Mouse (Mus musculus) cerebellum, adult 11 months (tissue): ENCODE measurements around the gene Pdpn.

Experiments used
- DNase-seq: peaks from one replicate; pipeline ENCODE4 v3.0.0; 2022

Pdpn gene

DNA sequence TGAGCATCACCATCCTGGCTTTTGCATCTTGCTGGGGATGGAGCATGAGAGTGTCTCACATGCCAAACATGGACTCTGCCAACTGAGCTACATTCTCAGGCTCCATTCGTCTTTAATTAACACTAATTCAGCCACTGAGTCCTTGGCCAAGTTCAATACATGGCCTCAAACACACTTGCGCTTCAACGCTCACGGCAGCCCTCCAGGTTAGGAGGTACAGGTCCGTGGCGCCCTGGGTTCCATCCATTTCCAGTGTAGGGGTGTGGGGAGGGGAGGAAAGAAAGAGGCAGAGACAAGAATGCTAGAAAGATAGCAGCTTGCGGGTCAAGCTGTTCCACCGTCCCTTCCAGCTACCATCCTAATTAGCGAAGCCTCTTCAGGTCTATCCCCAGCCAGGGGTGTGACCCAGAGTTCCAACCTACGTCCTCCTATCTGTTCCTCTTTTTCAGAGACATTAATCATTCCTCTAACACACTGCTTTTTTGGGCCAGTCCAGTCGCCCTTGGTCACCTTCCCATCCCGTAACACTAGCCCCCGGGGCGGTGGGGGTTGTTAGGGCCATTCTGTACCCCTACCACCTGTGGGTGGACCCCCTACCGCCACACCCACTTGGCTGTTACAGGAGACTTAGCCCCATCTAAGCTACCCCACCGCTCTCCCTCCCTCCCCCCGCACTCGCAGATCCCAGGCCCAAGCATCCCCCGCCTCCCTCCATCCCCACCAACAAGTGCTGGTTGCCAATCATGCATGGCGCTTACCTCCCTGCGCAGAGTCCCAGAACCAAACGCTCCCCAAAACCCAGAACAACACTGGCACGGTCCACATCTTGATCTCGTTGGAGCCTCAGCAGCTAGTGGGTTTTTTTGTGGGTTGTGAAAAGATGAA is 691 bp downstream of the Pdpn start:
- DNase-seq, result no peak

DNA sequence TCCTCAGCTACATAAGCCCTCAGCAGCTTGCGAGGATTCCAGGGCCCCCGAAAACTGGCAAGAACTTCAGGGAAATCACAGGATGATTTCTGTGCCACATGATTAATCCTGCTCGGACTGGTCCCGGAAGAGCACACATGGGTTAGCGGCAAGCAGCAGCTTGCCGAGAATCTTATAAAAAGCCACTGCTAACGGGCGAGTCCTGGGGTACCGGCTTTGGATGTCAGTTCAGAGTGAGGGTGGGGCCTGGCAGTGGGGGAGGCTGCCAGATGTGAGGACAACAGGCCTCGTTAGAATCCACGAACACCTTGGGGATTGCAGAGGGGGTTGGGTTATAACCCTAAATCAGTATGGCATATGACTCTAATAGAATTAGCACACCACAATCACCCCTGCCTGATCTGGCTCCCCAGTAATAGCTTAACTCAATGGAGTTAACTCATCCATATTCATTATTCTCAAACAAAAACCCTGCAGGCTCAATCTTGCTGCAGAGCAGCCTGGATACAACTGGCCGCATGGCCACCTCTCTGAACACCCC is 2.3 kb downstream of the Pdpn start:
- no peak for DNase-seq

DNA sequence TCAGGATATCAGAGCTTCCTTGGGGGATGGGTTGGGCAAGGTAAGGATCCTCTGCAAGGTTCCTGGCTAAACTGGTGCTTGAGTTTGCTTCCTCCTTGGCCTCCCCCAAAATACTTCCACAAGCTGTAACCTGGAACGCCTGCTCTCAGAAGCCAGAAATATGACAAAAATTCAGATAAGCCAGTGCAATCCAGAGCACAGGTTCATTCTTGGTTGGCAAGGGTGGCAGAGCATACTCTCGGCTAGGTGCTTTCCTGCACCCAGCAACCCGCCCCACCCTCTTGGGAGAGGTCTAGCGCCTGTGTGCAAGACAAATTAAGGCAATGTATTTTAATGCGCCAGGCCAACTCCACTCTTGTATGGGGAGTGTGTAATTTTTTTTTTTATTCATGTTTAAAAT is 3.2 kb downstream of the Pdpn start:
- no peak for DNase-seq

DNA sequence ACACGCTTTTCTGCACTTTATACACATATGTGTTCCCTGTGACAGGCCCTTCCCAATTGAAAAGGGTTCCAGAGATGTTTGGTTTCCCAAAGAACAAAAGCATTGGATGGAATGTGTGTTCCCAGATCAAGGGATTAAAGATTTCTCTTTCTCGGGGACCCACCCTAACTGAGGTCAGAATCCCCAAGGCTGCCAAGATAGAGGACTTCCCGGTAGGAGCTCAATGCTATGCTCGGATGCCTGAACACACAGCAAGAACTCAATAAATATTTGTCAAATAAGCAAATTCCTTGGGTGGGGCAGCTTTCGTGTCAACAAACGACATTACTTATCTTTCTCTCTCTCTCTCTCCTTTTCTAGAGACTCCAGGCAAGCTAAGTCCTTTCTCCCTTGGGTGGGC is 5.0 kb downstream of the Pdpn start:
- DNase-seq, result no peak

DNA sequence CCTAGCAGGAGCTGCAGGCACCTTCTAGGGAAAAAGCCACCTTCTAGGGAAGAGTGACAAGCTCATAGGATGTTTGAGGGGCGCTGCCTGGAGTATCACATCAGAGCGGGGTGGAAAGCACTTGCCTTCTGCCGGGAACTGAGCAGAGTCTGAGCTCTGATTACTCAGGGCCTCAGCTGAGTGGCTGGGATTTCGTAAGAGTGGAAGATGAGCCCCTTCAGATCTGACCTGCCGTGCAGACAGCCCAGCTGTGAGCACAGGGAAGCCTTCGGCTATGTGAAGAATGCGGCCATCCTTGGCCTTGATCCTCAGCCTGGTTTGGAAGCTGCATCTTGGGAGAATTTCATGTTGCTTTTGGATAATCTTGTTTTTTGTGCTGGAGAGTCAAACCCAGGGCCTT is 10.5 kb downstream of the Pdpn start:
- DNase-seq, result no peak

DNA sequence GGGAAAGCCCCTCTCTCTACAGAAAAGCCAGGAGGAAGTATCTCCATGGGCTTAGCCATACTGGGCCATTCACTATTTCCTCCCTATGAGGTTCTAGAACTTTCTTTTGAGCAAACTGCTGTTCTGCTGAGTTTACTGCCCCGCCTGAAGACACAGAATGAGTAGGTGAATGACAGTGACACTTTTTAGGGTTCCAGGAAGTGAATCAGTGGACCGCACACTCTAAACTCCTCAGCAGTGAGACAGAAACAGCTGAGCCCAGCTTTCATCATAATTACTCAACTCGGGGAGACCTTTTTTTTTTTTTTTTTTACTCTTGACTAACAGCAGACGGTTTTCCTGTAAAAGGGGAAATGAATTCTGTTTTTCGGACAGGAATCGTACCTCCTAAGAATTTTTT is 10.9 kb downstream of the Pdpn start:
- no peak for DNase-seq

DNA sequence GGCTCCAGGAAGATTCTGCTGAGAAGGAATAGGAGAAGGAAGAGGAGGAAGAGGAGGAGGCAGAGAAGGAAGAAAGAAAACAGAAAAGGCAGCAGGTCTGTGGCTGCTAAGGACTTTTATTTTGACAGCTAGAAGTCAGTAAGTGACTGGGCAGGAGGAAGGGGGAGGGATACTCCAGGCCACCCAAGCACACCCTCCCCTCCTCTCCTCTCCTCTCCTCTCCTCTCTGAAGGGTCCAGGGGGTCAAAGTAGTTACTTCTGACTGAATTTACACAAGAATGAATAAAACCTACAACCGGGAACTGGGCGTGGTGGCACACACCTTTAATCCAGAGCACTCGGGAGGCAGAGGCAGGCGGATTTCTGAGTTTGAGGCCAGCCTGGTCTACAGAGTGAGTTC is 12.3 kb downstream of the Pdpn start:
- no peak for DNase-seq

DNA sequence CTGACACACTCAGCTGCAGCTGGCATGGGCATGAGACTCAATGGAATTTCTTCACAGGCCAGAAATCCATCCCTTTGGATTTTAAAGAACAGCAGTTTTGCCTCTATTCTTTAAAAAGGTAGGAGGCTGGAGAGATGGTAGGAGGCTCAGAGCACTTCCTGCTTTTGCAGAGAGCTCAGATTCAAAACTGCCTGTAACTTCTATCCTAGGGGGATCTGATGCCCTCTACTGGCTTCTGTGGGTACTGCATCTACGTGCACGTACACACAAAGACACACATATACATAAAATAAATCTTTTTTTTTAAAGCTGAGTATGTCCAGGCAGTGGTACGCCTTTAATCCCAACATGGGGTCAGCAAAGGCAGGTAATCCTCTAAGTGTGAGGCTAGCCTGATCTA is 19.2 kb downstream of the Pdpn start:
- no peak for DNase-seq

DNA sequence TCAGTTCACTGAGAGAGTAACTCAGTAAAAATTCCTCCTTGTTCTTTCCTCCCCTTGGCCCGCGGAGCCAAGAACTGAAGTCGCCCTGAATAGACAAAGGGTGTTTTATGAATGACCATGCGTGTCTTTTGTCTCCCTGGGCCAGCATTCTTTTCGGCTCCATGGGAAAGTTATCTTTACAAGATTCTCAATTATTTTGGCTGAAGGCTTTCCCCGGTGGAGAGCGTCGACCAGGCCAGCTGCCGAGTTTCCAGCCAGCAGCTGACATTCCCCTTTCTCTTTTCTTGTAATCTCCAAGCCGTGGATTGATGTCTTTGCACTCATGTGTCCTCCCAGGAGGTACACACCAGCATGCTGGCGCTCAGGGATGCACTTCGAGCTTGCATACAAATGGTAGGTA is 19.7 kb downstream of the Pdpn start:
- no peak for DNase-seq

DNA sequence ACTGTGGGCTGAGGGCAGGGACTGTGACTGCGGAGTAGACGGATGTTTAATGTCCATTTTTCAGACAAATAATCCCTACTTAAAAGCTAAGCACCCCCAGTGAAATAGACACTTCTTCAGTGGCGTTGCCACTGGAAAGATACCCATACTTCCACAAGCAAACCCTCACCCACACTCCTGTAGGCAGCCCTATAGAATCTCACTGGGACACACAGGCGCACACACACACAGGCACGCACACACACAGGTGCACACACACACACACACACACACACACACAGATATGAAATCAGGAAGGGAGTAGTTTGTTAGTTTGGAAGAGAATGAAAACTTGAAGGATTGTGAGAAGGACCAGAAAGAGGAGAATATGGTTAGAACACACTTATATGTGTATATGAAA is 20.3 kb downstream of the Pdpn start:
- no peak for DNase-seq

DNA sequence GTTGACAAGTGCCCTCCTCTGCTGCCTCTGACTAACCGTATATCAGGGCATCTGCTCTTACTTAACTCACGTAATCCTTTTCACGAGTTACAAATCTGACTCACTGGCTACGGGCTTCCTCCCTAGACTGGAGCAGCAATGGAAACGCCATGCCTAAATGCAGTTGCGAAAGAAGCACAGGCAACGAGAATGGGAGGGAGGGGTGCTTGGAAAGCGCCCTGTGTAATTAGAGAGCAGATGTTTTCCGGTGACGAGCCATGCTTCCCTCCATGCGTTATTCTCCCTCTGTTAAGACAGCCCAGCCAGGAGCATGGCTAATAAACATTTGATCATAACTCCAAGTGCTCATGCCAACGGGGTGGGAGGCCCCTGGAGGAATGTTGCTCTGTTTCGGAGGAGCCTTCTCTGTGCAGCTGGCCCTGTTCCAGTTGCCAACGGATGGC is 20.9 kb downstream of the Pdpn start:
- no peak for DNase-seq

DNA sequence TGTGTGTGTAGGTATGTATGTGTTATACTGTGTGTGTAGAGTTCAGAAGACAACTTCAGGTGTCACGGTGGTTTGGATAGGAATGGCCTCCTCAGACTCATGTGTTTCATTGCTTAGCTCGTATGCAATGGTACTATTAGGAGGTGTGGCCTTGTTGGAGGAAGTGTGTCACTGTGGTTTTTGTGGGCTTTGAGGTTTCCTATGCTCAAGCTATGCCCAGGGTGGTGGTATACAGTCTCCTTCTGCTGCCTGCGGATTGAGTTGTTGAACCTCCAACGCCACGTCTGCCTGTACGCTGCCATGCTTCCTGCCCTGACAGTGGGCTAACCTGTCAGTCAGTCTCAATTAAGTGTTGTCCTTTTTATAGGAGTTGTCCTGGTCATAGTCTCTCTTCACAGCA is 22.0 kb downstream of the Pdpn start:
- no peak for DNase-seq

DNA sequence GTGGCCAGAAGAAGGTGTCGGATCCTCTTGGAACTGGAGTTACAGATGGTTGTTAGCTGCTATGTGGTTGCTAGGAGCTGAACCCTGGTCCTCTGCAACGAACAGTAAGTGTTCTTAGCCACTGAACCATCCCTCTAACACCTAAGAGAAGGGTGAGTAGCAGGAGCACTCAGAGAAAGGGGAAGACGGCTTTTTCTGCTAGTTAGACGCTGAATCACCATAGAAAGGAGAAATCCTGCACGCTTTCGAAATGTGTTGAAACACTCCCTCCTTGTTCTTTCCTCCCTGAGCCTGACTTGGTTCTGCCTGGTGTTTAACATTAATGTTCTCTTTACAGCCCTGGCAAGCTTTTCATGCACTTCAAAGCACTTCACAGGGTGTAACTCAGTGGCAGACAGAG is 27.8 kb downstream of the Pdpn start:
- DNase-seq, result no peak

DNA sequence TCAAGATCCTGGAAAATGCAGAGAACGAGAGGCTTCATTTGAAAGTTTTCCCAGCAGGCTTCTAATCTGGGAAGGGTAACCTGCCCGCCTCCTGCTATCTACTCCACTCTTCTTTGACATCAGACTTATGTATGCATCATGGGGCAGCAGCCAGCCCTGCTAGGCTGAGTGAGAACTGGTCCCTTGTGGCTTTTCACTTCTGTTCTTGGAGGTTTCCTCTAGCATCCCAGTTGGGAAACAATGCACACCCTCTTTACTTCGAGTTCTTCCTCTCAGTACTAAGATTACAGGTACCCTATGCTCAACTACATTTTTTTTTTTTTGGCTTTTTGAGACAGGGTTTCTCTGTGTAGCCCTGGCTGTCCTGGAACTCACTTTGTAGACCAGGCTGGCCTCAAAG is 28.5 kb downstream of the Pdpn start:
- DNase-seq, result no peak

DNA sequence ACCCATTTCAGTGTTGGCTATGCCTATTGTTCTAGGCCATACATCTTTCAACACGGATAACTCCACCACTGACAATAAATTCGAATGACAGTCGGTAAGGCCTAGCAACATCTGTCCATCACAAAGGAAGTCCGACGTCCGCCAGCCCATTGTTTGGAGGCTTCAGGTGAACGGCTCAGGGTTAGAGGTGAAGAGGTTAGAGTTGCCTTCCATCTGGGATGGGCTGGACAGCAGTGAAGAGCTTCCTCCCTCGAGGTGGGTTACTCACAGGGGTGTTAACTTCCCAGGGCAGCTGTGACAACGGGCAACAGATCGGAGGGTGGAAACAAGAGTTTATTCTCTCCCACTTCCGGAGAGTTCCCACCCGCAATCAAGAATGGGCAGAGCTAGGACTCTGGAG is 36.7 kb downstream of the Pdpn start:
- no peak for DNase-seq

DNA sequence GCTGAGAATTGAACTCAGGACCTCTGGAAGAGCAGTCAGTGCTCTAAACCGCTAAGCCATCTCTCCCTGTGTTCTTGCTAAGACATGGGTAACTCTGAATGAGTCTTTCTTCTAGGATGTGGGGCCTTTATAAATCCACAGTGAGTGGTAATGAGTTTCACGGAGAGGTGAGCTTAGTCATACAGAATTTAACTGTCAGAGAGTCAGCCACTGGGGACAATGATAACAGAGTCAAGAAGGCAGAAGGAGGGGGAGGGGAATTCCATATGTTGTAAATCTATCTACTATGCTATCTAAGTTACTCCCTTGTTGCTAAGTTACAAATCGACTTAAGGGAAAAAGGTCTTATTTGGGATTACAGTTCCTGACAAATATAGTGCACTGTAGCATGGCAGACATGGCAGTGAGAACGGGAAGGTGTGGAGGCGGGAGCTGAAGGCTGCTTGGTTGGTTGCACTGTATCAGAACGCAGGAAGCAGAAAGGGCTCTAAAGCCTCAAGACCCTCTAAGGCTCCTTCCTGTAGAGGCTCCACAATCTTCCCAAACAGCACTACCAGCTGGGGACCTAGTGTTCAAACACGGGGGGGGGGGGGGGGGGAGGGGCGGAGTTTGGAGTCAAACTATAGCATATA is 39.5 kb downstream of the Pdpn start:
- no peak for DNase-seq

DNA sequence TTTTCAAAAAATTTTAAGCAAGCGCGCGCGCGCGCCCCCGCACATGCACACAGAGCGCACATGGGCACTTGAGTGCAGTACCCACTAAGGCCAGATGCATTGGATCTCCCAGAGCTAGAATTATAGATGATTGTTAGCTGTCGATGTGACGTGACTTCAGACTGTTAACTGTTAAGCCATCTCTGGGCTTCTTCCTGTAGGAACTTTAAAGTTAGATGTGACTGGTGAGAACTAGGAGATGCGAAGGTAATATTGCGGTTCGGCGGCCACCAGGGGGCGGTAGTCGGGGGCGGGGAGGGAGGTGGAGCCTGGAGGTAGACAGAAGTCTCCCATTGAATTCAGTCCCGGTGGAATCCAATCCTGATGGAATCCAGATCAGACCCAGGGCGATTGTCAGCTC is 40.8 kb downstream of the Pdpn start:
- DNase-seq, result no peak

DNA sequence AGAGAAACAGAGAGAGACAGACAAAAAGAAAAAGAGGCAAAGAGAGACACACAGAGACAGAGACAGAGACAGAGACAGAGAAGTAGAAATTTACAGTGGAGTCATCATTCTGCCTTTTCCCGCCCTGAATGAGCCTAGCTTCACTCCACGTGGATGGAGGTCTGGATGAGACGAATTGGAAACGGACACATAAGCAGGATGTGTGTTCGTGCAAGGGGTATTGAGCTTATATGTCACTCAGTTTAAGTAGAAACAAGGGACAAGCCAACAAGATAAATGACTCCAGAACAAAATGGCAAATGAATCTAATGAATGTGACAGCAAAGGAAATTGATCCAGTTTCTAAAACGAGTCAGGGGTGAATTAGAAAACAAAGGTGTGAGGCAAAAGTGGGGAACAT is 41.4 kb downstream of the Pdpn start:
- no peak for DNase-seq

DNA sequence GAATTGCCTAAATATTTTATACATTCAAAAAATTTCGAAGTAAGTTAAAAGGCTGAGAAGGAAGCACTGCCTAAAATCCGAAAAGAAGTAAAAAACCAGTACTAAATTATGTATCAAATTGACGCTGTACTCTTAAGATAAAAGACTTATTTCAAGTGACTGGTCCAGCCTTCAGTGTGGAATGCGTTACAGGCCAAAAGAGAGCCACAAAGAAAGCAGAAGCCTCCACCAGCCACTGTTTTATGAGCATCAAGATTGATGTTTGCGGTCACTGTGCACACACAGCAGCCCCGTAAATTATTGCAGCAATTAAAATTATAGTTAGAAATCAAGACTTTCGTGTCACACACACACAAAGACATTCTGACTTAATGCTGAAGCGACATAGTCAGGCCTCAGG is 43.8 kb downstream of the Pdpn start:
- no peak for DNase-seq

DNA sequence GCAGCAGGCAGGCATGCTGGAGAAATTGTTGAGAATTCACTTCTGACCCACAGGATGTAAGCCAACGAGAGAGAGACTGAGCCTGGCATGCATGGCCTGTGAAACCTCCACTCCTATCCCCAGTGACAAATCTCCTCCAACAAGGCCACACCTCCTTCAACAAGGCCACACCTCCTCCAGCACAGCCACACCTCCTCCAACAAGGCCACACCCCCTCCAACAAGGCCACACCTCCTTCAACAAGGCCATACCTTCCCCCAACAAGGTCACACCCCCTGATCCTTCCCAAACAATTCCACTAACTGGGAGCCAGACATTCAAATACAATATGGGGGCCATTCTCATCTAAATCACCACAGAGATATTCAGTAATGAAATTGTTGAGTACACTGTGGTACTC is 46.0 kb downstream of the Pdpn start:
- no peak for DNase-seq

DNA sequence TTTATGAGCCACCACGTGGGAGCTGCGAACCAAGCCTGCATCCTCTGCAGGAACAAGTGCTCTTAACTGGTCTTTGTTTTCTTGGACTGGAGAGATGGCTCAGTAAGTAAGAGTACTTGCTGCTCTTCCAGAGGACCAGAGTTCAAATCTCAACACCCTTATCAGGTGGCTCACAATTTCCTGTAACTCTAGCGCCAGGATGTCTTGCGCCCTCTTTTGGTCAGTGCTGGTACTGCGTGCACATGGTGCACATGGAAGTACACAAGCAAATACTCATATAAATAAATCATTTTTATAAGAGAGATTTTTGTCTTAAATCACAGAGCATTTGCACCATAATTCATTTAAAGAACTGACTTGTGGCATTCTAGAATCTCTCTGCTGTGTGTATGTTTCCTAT is 51.3 kb downstream of the Pdpn start:
- no peak for DNase-seq

DNA sequence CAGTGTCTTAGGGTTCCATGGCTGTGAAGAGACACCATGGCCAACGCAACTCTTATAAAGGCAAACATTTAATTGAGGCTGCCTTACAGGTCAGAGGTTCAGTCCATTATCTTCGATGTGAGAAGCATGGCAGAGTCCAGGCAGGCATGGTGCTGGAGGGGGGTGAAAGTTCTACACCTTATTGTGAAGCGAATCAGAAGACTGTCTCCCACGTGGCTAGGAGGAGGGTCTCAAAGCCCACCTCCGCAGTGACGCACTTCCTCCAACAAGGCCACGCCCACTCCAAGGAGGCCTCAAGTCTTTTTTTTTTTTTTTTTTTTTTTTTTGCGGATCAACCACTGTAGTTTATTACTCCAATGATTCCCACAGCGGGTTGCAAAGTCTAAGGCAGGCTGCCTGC is 58.1 kb downstream of the Pdpn start:
- DNase-seq, result no peak

DNA sequence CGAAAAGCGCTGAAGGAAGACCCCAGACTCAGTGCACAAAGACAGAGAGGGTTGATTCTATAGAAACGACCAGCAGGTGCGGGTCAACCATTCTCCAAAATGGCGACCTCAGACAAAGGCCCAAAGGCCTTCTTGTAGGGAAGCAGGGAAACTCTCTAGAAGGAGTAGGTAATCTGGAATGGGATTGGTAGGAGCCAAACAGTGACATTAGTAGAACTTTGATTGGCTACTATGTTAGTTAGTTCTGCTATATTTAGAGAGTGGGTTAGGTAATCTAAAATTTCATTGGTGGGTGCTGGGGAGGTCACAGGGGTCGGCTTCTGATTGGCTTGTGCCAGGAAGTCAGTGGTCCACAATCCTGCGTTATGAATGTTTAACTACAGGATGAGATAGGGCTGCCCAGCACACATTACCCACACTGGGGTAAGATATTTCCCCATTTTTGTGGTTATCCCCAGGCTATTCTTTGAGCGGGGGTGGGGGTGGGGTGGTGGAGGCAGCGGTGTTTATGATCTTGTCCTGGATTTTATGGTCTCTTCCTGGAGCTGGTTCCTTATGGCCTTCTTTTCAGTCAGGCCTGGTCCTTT is 59.7 kb downstream of the Pdpn start:
- no peak for DNase-seq

DNA sequence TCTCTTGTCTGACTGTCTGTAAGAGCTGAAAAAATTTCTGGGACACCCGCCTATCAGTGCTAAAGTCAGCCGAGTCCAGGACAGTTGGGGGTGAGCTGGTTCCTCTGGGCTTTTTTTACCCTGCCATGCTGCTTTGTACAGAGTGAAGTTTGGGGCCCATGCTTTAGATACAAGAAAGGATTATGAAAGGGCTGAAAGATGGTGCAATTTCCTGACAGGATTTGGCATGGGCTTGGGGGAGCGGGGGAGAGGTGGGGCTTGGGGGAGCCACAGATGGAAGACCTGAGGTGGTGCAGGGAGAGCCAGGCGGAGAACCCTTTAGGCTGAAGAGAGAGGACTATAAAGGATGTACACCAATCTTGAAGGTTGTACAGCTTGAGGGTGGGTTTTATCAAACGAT is 60.2 kb downstream of the Pdpn start:
- DNase-seq, result no peak
